Mouse (Mus musculus): ENCODE measurements at regions not wholly inside any gene's neighbourhood (a gene's known extent, or its start where the extent isn't known, plus 50 kb on each side); places are given as distances from the start of the nearest gene placed in this dataset.
A peak's percentile ranks its signal among the peaks of the same experiment; 100 is the strongest.

DNA sequence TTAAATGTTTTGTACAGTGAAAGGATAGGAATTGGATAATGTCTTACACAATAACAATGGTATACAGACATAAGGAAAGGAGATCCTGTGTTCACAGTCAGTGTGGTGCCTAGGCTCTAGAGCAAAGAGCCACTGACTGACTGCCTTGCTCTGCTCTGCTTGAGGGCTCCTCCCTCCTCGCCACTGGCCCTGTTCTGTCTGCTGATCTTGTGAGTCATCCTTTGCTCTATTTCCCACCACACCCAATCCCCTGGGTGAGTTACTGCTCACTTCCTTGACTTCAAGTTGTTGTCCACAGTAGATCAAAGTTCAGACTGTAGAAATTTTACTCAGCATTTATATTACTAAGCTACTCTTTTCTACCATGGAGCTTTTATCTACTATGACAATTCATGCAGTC is 117.3 kb downstream of the Tmsb4x start:
- DNase-seq (ENCODE audit: low spot score) (peak; percentile 51), ATAC-seq (ENCODE audit: insufficient read depth, low read depth) (peak; percentile 70)
- H3K27ac ChIP-seq (ENCODE audit: low read depth): 0 out of 2 replicates have a peak overlapping the region, but pooled peaks have one; percentile 25
- TF ChIP-seq CTCF (IDR thresholded peaks at IDR 0.05; ENCODE audit: low read depth) (no peak), EP300 (IDR thresholded peaks at IDR 0.05; ENCODE audit: low read depth) (0 out of 2 replicates have a peak, but pooled peaks have one; percentile 30)
- no peak overlapping the region for H3K9ac ChIP-seq (replicated peaks; ENCODE audit: low read depth, low read length)
- H3K36me3 ChIP-seq (replicated peaks; ENCODE audit: control insufficient read depth, insufficient read depth, low read length): no peaks in the 10 kb centered on the region
- H3K27me3 ChIP-seq (ENCODE audit: control insufficient read depth, insufficient read depth, low read length): no peaks in the 10 kb centered on the region
- WGBS: 67% methylated on average over 1 of the region's 1 CpGs
- H3K9me3 ChIP-seq (replicated peaks; ENCODE audit: control insufficient read depth, low read length): no peaks in the 10 kb centered on the region
- no peak overlapping the region for H3K4me3 ChIP-seq (ENCODE audit: low read depth, low read length)
- no peaks in the 10 kb centered on the region for H3K4me1 ChIP-seq (ENCODE audit: control insufficient read depth, insufficient read depth)
- no peak overlapping the region for H3K4me2 ChIP-seq (ENCODE audit: low read depth, low read length)

DNA sequence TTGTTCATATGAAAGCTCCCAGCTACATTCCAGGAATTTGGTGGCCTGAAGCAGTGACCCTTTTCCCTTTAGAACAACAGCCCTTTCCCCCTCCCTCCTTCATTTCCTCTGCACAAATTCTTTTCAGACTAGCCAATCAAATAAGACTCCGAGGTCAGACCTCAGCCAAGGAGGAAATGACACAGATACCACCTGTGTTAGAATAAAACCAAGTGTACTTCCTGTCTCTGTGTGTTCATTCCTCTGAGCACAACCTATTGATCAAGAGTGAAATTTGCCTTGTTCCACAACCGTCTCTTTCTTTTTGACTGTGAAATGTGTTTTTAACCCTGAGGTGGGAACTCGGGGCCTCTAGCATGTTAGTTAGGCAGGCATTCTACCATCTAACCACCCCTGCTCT is 120.2 kb downstream of the Tmsb4x start:
- H3K27ac ChIP-seq (ENCODE audit: low read depth): peak overlapping the region; percentile 46
- no peaks in the 10 kb centered on the region for H3K4me1 ChIP-seq (ENCODE audit: control insufficient read depth, insufficient read depth)
- H3K4me3 ChIP-seq (ENCODE audit: low read depth, low read length): no peak overlapping the region
- no peak for TF ChIP-seq CTCF (IDR thresholded peaks at IDR 0.05; ENCODE audit: low read depth)
- TF ChIP-seq EP300 (IDR thresholded peaks at IDR 0.05; ENCODE audit: low read depth): 0 out of 2 replicates have a peak, but pooled peaks have one; percentile 21
- H3K36me3 ChIP-seq (replicated peaks; ENCODE audit: control insufficient read depth, insufficient read depth, low read length): no peaks in the 10 kb centered on the region
- no peaks in the 10 kb centered on the region for H3K27me3 ChIP-seq (ENCODE audit: control insufficient read depth, insufficient read depth, low read length)
- H3K9ac ChIP-seq (replicated peaks; ENCODE audit: low read depth, low read length): no peak overlapping the region
- no peak overlapping the region for H3K4me2 ChIP-seq (ENCODE audit: low read depth, low read length)
- 41% methylated on average over 3 of the region's 3 CpGs for WGBS
- H3K9me3 ChIP-seq (replicated peaks; ENCODE audit: control insufficient read depth, low read length): no peaks in the 10 kb centered on the region
- no peak for ATAC-seq (ENCODE audit: insufficient read depth, low read depth)
- no peak for DNase-seq (ENCODE audit: low spot score)

- no peaks in the 10 kb centered on the region for H3K9me3 ChIP-seq (replicated peaks; ENCODE audit: control insufficient read depth, low read length)
- H3K27me3 ChIP-seq (ENCODE audit: control insufficient read depth, insufficient read depth, low read length): no peaks in the 10 kb centered on the region
- H3K4me2 ChIP-seq (ENCODE audit: low read depth, low read length): no peak overlapping the region
- 20% methylated on average over 2 of the region's 2 CpGs for WGBS
- H3K27ac ChIP-seq (ENCODE audit: low read depth): peak overlapping the region; percentile 48
- H3K9ac ChIP-seq (replicated peaks; ENCODE audit: low read depth, low read length): no peak overlapping the region
- ATAC-seq (ENCODE audit: insufficient read depth, low read depth) (no peak), DNase-seq (ENCODE audit: low spot score) (no peak)
- H3K4me3 ChIP-seq (ENCODE audit: low read depth, low read length): no peak overlapping the region
- no peak for TF ChIP-seq EP300 (IDR thresholded peaks at IDR 0.05; ENCODE audit: low read depth)
- no peak for TF ChIP-seq CTCF (IDR thresholded peaks at IDR 0.05; ENCODE audit: low read depth)
- H3K4me1 ChIP-seq (ENCODE audit: control insufficient read depth, insufficient read depth): no peaks in the 10 kb centered on the region
- H3K36me3 ChIP-seq (replicated peaks; ENCODE audit: control insufficient read depth, insufficient read depth, low read length): no peaks in the 10 kb centered on the region
These were observed 120.7 kb downstream of the Tmsb4x start for GRCm38 (mm10) chrX:167088438-167088837.

GRCm38 (mm10) chrX:167080821-167081220 is 128.3 kb downstream of the Tmsb4x start:
- TF ChIP-seq EP300 (IDR thresholded peaks at IDR 0.05; ENCODE audit: low read depth) (no peak), CTCF (IDR thresholded peaks at IDR 0.05; ENCODE audit: low read depth) (no peak)
- Histone ChIP-seq H3K9ac (replicated peaks; ENCODE audit: low read depth, low read length) (no peak overlapping the region), H3K9me3 (replicated peaks; ENCODE audit: control insufficient read depth, low read length) (no peaks in the 10 kb centered on the region), H3K36me3 (replicated peaks; ENCODE audit: control insufficient read depth, insufficient read depth, low read length) (no peaks in the 10 kb centered on the region), H3K27me3 (ENCODE audit: control insufficient read depth, insufficient read depth, low read length) (no peaks in the 10 kb centered on the region), H3K4me1 (ENCODE audit: control insufficient read depth, insufficient read depth) (no peaks in the 10 kb centered on the region), H3K27ac (ENCODE audit: low read depth) (no peak overlapping the region), H3K4me2 (ENCODE audit: low read depth, low read length) (no peak overlapping the region), H3K4me3 (ENCODE audit: low read depth, low read length) (no peak overlapping the region)
- DNase-seq (ENCODE audit: low spot score) (no peak), ATAC-seq (ENCODE audit: insufficient read depth, low read depth) (no peak)
- 60% methylated on average over 3 of the region's 3 CpGs for WGBS

GRCm38 (mm10) chrX:167069075-167069474 is 140.0 kb downstream of the Tmsb4x start:
- ATAC-seq (ENCODE audit: insufficient read depth, low read depth) (no peak), DNase-seq (ENCODE audit: low spot score) (no peak)
- no peaks in the 10 kb centered on the region for H3K9me3 ChIP-seq (replicated peaks; ENCODE audit: control insufficient read depth, low read length)
- no peaks in the 10 kb centered on the region for H3K36me3 ChIP-seq (replicated peaks; ENCODE audit: control insufficient read depth, insufficient read depth, low read length)
- no peaks in the 10 kb centered on the region for H3K4me1 ChIP-seq (ENCODE audit: control insufficient read depth, insufficient read depth)
- WGBS: 43% methylated on average over 2 of the region's 2 CpGs
- no peak overlapping the region for H3K4me3 ChIP-seq (ENCODE audit: low read depth, low read length)
- no peak overlapping the region for H3K9ac ChIP-seq (replicated peaks; ENCODE audit: low read depth, low read length)
- TF ChIP-seq EP300 (IDR thresholded peaks at IDR 0.05; ENCODE audit: low read depth): no peak
- TF ChIP-seq CTCF (IDR thresholded peaks at IDR 0.05; ENCODE audit: low read depth): no peak
- no peak overlapping the region for H3K27ac ChIP-seq (ENCODE audit: low read depth)
- no peaks in the 10 kb centered on the region for H3K27me3 ChIP-seq (ENCODE audit: control insufficient read depth, insufficient read depth, low read length)
- no peak overlapping the region for H3K4me2 ChIP-seq (ENCODE audit: low read depth, low read length)

DNA sequence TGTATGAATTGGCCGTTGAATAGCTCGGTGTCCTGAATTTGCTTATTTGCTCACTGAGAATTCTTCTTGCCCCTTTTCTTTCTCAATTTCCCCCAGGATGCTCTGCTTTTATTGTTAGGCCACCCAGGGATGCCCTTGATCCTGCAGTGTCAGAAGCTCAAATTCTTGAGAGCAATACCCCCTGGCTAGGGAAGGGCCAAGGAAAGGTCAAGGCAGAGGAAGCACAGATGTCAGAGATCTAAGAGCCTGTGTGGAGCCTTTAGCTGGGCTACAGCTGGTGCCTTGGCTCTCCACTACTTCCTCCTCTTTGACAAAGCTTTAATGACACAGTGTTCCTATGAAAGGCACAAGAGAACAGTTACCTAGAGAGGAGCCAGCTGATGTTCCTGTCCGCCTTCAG is 141.2 kb downstream of the Tmsb4x start:
- no peaks in the 10 kb centered on the region for H3K9me3 ChIP-seq (replicated peaks; ENCODE audit: control insufficient read depth, low read length)
- 95% methylated on average over 3 of the region's 3 CpGs for WGBS
- H3K27ac ChIP-seq (ENCODE audit: low read depth): no peak overlapping the region
- H3K36me3 ChIP-seq (replicated peaks; ENCODE audit: control insufficient read depth, insufficient read depth, low read length): no peaks in the 10 kb centered on the region
- ATAC-seq (ENCODE audit: insufficient read depth, low read depth) (no peak), DNase-seq (ENCODE audit: low spot score) (no peak)
- H3K27me3 ChIP-seq (ENCODE audit: control insufficient read depth, insufficient read depth, low read length): no peaks in the 10 kb centered on the region
- H3K4me1 ChIP-seq (ENCODE audit: control insufficient read depth, insufficient read depth): no peaks in the 10 kb centered on the region
- no peak overlapping the region for H3K4me2 ChIP-seq (ENCODE audit: low read depth, low read length)
- H3K9ac ChIP-seq (replicated peaks; ENCODE audit: low read depth, low read length): no peak overlapping the region
- no peak overlapping the region for H3K4me3 ChIP-seq (ENCODE audit: low read depth, low read length)
- TF ChIP-seq CTCF (IDR thresholded peaks at IDR 0.05; ENCODE audit: low read depth): no peak
- no peak for TF ChIP-seq EP300 (IDR thresholded peaks at IDR 0.05; ENCODE audit: low read depth)

Data from heart, postnatal 0 days (tissue).